In genomic region chr4:141663122-141663931, GRCm38 (mm10) we compare ENCODE assay signal across 8 mouse cellular contexts. TPM values are rescaled to one million over a fixed set of nuclear protein-coding genes. Genes with fewer than 3 reads are reported as not detected.
DNase-seq lines count a peak whose midpoint lies in the region; ATAC-seq and TF ChIP-seq lines count a peak whose summit lies in the region.

No protein-coding gene starts in this region.

- TF ChIP-seq EP300 in ES-Bruce4 (IDR thresholded peaks at IDR 0.05; ENCODE audit: insufficient read depth, low read depth, low read length) = no peak

- H3K79me2 ChIP-seq in macrophage (ENCODE audit: inconsistent target) = peaks cover 64% of the 10 kb centered on the region

- H3K4me2 ChIP-seq in heart, embryonic 12.5 days = peak overlapping the region; percentile 94
- peak overlapping the region; percentile 91 for H3K4me2 ChIP-seq in kidney, embryonic 15.5 days
- H3K4me2 ChIP-seq in stomach, embryonic 14.5 days (replicated peaks; ENCODE audit: low read depth, low read length) = peak overlapping the region; percentile 94

- peak overlapping the region; percentile 66 for H3K4me3 ChIP-seq in ES-Bruce4 (ENCODE audit: low read depth, low read length)
- peak overlapping the region; percentile 76 for H3K4me3 ChIP-seq in heart, embryonic 12.5 days
- H3K4me3 ChIP-seq in kidney, embryonic 15.5 days (replicated peaks) = peak overlapping the region; percentile 88
- H3K4me3 ChIP-seq in macrophage (ENCODE audit: inconsistent target) = peak overlapping the region; percentile 68
- H3K4me3 ChIP-seq in stomach, embryonic 14.5 days (ENCODE audit: low read depth, low read length) = peak overlapping the region; percentile 86

- H3K27ac ChIP-seq in ES-Bruce4 (ENCODE audit: insufficient read depth, low read length) = no peak overlapping the region
- peak overlapping the region; percentile 87 for H3K27ac ChIP-seq in heart, embryonic 12.5 days (ENCODE audit: poor library complexity, severe bottlenecking)
- H3K27ac ChIP-seq in kidney, embryonic 15.5 days = peak overlapping the region; percentile 82
- peak overlapping the region; percentile 67 for H3K27ac ChIP-seq in macrophage
- H3K27ac ChIP-seq in stomach, embryonic 14.5 days (ENCODE audit: low read length) = peak overlapping the region; percentile 27; the same call in 1 of the 2 replicates

- H3K36me3 ChIP-seq in ES-Bruce4 (ENCODE audit: control insufficient read depth, insufficient read depth, low read length, poor library complexity, severe bottlenecking) = no peaks in the 10 kb centered on the region
- H3K36me3 ChIP-seq in heart, embryonic 12.5 days = peaks cover 30% of the 10 kb centered on the region
- H3K36me3 ChIP-seq in kidney, embryonic 15.5 days = peaks cover 33% of the 10 kb centered on the region
- H3K36me3 ChIP-seq in macrophage (ENCODE audit: inconsistent target) = peaks cover 12% of the 10 kb centered on the region; the same call in 1 of the 2 replicates
- H3K36me3 ChIP-seq in stomach, embryonic 14.5 days (ENCODE audit: control insufficient read depth, insufficient read depth, low read length) = peaks cover 13% of the 10 kb centered on the region

- no peaks in the 10 kb centered on the region for H3K9me3 ChIP-seq in ES-Bruce4 (replicated peaks; ENCODE audit: control insufficient read depth, insufficient read depth, low read length, poor library complexity, severe bottlenecking)
- no peaks in the 10 kb centered on the region for H3K9me3 ChIP-seq in heart, embryonic 12.5 days (replicated peaks)
- no peaks in the 10 kb centered on the region for H3K9me3 ChIP-seq in kidney, embryonic 15.5 days (replicated peaks)
- H3K9me3 ChIP-seq in stomach, embryonic 14.5 days (ENCODE audit: control insufficient read depth, low read depth, low read length) = no peaks in the 10 kb centered on the region

- TF ChIP-seq POLR2A in ES-Bruce4 (IDR thresholded peaks at IDR 0.05; ENCODE audit: insufficient read depth, low read length) = no peak

- no peaks in the 10 kb centered on the region for H3K4me1 ChIP-seq in ES-Bruce4 (ENCODE audit: control insufficient read depth, insufficient read depth, low read length)
- H3K4me1 ChIP-seq in heart, embryonic 12.5 days (replicated peaks) = peaks cover 29% of the 10 kb centered on the region
- H3K4me1 ChIP-seq in kidney, embryonic 15.5 days = peaks cover 22% of the 10 kb centered on the region
- H3K4me1 ChIP-seq in stomach, embryonic 14.5 days (ENCODE audit: control insufficient read depth, insufficient read depth, low read length) = peaks cover 14% of the 10 kb centered on the region

- no peaks in the 10 kb centered on the region for H3K27me3 ChIP-seq in ES-Bruce4 (ENCODE audit: control insufficient read depth, insufficient read depth, low read length, poor library complexity, severe bottlenecking)
- H3K27me3 ChIP-seq in heart, embryonic 12.5 days (replicated peaks) = no peaks in the 10 kb centered on the region
- H3K27me3 ChIP-seq in kidney, embryonic 15.5 days = no peaks in the 10 kb centered on the region
- H3K27me3 ChIP-seq in stomach, embryonic 14.5 days (ENCODE audit: control insufficient read depth, insufficient read depth, low read length) = no peaks in the 10 kb centered on the region

- no peak for TF ChIP-seq CTCF in ES-Bruce4 (IDR thresholded peaks at IDR 0.05; ENCODE audit: low read depth, low read length)

- H3K9ac ChIP-seq in ES-Bruce4 (ENCODE audit: low read depth, poor library complexity, severe bottlenecking) = peak overlapping the region; percentile 88
- H3K9ac ChIP-seq in heart, embryonic 12.5 days = peak overlapping the region; percentile 90
- H3K9ac ChIP-seq in kidney, embryonic 15.5 days = peak overlapping the region; percentile 91
- H3K9ac ChIP-seq in stomach, embryonic 14.5 days (replicated peaks; ENCODE audit: low read depth, low read length) = peak overlapping the region; percentile 95

- WGBS in heart, embryonic 12.5 days = 4% methylated on average over 47 of the region's 47 CpGs
- WGBS in kidney, embryonic 15.5 days = 5% methylated on average over 43 of the region's 47 CpGs
- 5% methylated on average over 43 of the region's 47 CpGs for WGBS in macrophage (ENCODE audit: missing documents)
- 3% methylated on average over 47 of the region's 47 CpGs for WGBS in stomach, embryonic 14.5 days

- peak; percentile 34 for DNase-seq in 3T3-L1 (ENCODE audit: low read depth, low spot score)
- DNase-seq in embryo, embryonic 11 days = peak; percentile 48
- DNase-seq in layer of hippocampus, adult 8-10 months (ENCODE audit: low spot score in 2 of 2) = no peak

- peak; percentile 30 for ATAC-seq in heart, embryonic 12.5 days (ENCODE audit: insufficient number of reproducible peaks, low FRiP score)
- peak; percentile 44; the same call in 1 of the 2 replicates for ATAC-seq in kidney, embryonic 15.5 days (replicated peaks; ENCODE audit: low FRiP score)
- peak; percentile 15; the same call in 1 of the 2 replicates for ATAC-seq in stomach, embryonic 14.5 days (ENCODE audit: insufficient number of reproducible peaks, insufficient read depth, low FRiP score, low read depth)

RNA-seq across cellular contexts. Expression of gene Plekhm2, which starts 1.4 kb away (rescaled TPM):
- polyA plus RNA-seq in ES-Bruce4 (2011; ENCODE audit: insufficient read depth, insufficient read length, low read depth, missing spikeins) (11.1 and 15.1 TPM in 2 replicates), macrophage (2018) (44.8 to 76.0 TPM (median 74.2 TPM) in 3 replicates)
- 6.1 and 6.2 TPM in 2 replicates for polyA plus RNA-seq in heart, embryonic 12.5 days (2016; fragmentation: Nextera tagmentation; extraction: Ambion mirVana)
- 4.7 and 6.8 TPM in 2 replicates for polyA plus RNA-seq in kidney, embryonic 15.5 days (2015; fragmentation: Nextera tagmentation; extraction: Ambion mirVana)
- total RNA-seq in macrophage (2018; cell fraction: chromatin; rRNA removed) = 100 to 1,000 TPM; 143 to 432 (median 230) TPM
- 10 to 100 TPM; 31.1 to 84.7 (median 52.3) TPM for total RNA-seq in macrophage (2018; cell fraction: cytosol; rRNA removed)
- total RNA-seq in macrophage (2018; cell fraction: nucleus; rRNA removed) = 100 to 1,000 TPM in 23 of 26 experiments, 10 to 100 TPM in 3; 82.0 to 320 (median 157) TPM
- polyA plus RNA-seq in stomach, embryonic 14.5 days (2014; fragmentation: Nextera tagmentation; extraction: Ambion mirVana) = 4.6 TPM in 2 replicates
- total RNA-seq in layer of hippocampus, adult 8-10 months (2022) = 10 to 100 TPM; 89.6 to 98.5 (median 95.2) TPM

RNA-seq across cellular contexts. Expression of gene Rsc1a1, which starts 22.1 kb away (rescaled TPM):
- polyA plus RNA-seq in ES-Bruce4 (2011; ENCODE audit: insufficient read depth, insufficient read length, low read depth, missing spikeins) (4.1 TPM in 1 of 2 replicates, not detected in the other), macrophage (2018) (4.2 to 8.9 TPM in 2 of 3 replicates, not detected in the other)
- polyA plus RNA-seq in heart, embryonic 12.5 days (2016; fragmentation: Nextera tagmentation; extraction: Ambion mirVana) = 0.82 TPM in 1 of 2 replicates, not detected in the other
- polyA plus RNA-seq in kidney, embryonic 15.5 days (2015; fragmentation: Nextera tagmentation; extraction: Ambion mirVana) = not detected in 2 replicates
- 10 to 100 TPM in 19 of 26 experiments, 1 to 10 TPM in 7; 2.2 to 51.7 (median 19.7) TPM for total RNA-seq in macrophage (2018; cell fraction: chromatin; rRNA removed)
- total RNA-seq in macrophage (2018; cell fraction: cytosol; rRNA removed) = 10 to 100 TPM in 1 of 26 experiments, 1 to 10 TPM in 24, under 1 TPM in 1; 0.75 to 11.8 (median 5.1) TPM
- 10 to 100 TPM in 16 of 26 experiments, 1 to 10 TPM in 9, under 1 TPM in 1; 0.99 to 31.2 (median 14.4) TPM for total RNA-seq in macrophage (2018; cell fraction: nucleus; rRNA removed)
- polyA plus RNA-seq in stomach, embryonic 14.5 days (2014; fragmentation: Nextera tagmentation; extraction: Ambion mirVana) = 0.51 TPM in 1 of 2 replicates, not detected in the other
- total RNA-seq in layer of hippocampus, adult 8-10 months (2022) = under 1 TPM in 2 of 4 experiments, not detected in 2; 0.43 to 0.47 TPM

RNA-seq across cellular contexts. Expression of gene Slc25a34, which starts 39.7 kb away (rescaled TPM):
- polyA plus RNA-seq in ES-Bruce4 (2011; ENCODE audit: insufficient read depth, insufficient read length, low read depth, missing spikeins) = 0.82 and 1.8 TPM in 2 replicates
- 0.21 and 0.24 TPM in 2 replicates for polyA plus RNA-seq in heart, embryonic 12.5 days (2016; fragmentation: Nextera tagmentation; extraction: Ambion mirVana)
- 0.27 and 0.49 TPM in 2 replicates for polyA plus RNA-seq in kidney, embryonic 15.5 days (2015; fragmentation: Nextera tagmentation; extraction: Ambion mirVana)
- total RNA-seq in macrophage (2018; cell fraction: chromatin; rRNA removed) = 1 to 10 TPM in 12 of 26 experiments, under 1 TPM in 10, not detected in 4; 0.26 to 3.6 (median 1.0) TPM
- total RNA-seq in macrophage (2018; cell fraction: cytosol; rRNA removed) = under 1 TPM in 9 of 26 experiments, not detected in 17; 0.05 to 0.18 (median 0.07) TPM
- total RNA-seq in macrophage (2018; cell fraction: nucleus; rRNA removed) = 1 to 10 TPM in 8 of 26 experiments, under 1 TPM in 17, not detected in 1; 0.17 to 3.0 (median 0.60) TPM
- polyA plus RNA-seq in macrophage (2018) = 0.09 to 0.17 TPM in 2 of 3 replicates, not detected in the other
- polyA plus RNA-seq in stomach, embryonic 14.5 days (2014; fragmentation: Nextera tagmentation; extraction: Ambion mirVana) = not detected in 2 replicates
- total RNA-seq in layer of hippocampus, adult 8-10 months (2022) = 1 to 10 TPM; 2.9 to 4.5 (median 3.8) TPM

RNA-seq across cellular contexts. Expression of gene Tmem82, which starts 44.9 kb away (rescaled TPM):
- polyA plus RNA-seq in ES-Bruce4 (2011; ENCODE audit: insufficient read depth, insufficient read length, low read depth, missing spikeins) (3.4 and 4.5 TPM in 2 replicates), macrophage (2018) (1.3 to 4.5 TPM (median 2.7 TPM) in 3 replicates)
- 0.19 and 0.37 TPM in 2 replicates for polyA plus RNA-seq in heart, embryonic 12.5 days (2016; fragmentation: Nextera tagmentation; extraction: Ambion mirVana)
- polyA plus RNA-seq in kidney, embryonic 15.5 days (2015; fragmentation: Nextera tagmentation; extraction: Ambion mirVana) = 2.7 and 3.1 TPM in 2 replicates
- total RNA-seq in macrophage (2018; cell fraction: chromatin; rRNA removed) = 10 to 100 TPM in 9 of 26 experiments, 1 to 10 TPM in 17; 1.6 to 19.7 (median 6.3) TPM
- total RNA-seq in macrophage (2018; cell fraction: cytosol; rRNA removed) = 1 to 10 TPM; 1.1 to 4.7 (median 1.9) TPM
- total RNA-seq in macrophage (2018; cell fraction: nucleus; rRNA removed) = 10 to 100 TPM in 10 of 26 experiments, 1 to 10 TPM in 16; 1.8 to 21.2 (median 6.3) TPM
- 0.29 and 0.32 TPM in 2 replicates for polyA plus RNA-seq in stomach, embryonic 14.5 days (2014; fragmentation: Nextera tagmentation; extraction: Ambion mirVana)
- under 1 TPM; 0.47 to 0.87 (median 0.54) TPM for total RNA-seq in layer of hippocampus, adult 8-10 months (2022)

RNA-seq across cellular contexts. Expression of gene Fblim1, which starts 57.4 kb away (rescaled TPM):
- polyA plus RNA-seq in ES-Bruce4 (2011; ENCODE audit: insufficient read depth, insufficient read length, low read depth, missing spikeins) = 73.8 and 76.6 TPM in 2 replicates
- polyA plus RNA-seq in heart, embryonic 12.5 days (2016; fragmentation: Nextera tagmentation; extraction: Ambion mirVana) = 70.1 and 70.6 TPM in 2 replicates
- 71.4 and 81.3 TPM in 2 replicates for polyA plus RNA-seq in kidney, embryonic 15.5 days (2015; fragmentation: Nextera tagmentation; extraction: Ambion mirVana)
- 100 to 1,000 TPM in 9 of 26 experiments, 10 to 100 TPM in 16, 1 to 10 TPM in 1; 9.8 to 227 (median 60.4) TPM for total RNA-seq in macrophage (2018; cell fraction: chromatin; rRNA removed)
- 100 to 1,000 TPM in 25 of 26 experiments, 10 to 100 TPM in 1; 90.3 to 218 (median 142) TPM for total RNA-seq in macrophage (2018; cell fraction: cytosol; rRNA removed)
- 100 to 1,000 TPM in 10 of 26 experiments, 10 to 100 TPM in 16; 20.4 to 193 (median 83.3) TPM for total RNA-seq in macrophage (2018; cell fraction: nucleus; rRNA removed)
- polyA plus RNA-seq in macrophage (2018) = 107 to 177 TPM (median 134 TPM) in 3 replicates
- polyA plus RNA-seq in stomach, embryonic 14.5 days (2014; fragmentation: Nextera tagmentation; extraction: Ambion mirVana) = 94.9 and 98.0 TPM in 2 replicates
- 1 to 10 TPM in 2 of 4 experiments, under 1 TPM in 2; 0.39 to 4.4 (median 1.9) TPM for total RNA-seq in layer of hippocampus, adult 8-10 months (2022)

Comparison
In these comparisons a context has a peak if more than half of its experiments do, and no peak if none do; other contexts are left out.
1. DNase-seq: peak in 3T3-L1 (single experiment) and embryo, embryonic 11 days (single experiment); none in layer of hippocampus, adult 8-10 months (0 of 2).
2. Peak in every context shown above with its lines, with median percentiles within 50 percentile points of each other: H3K4me3 ChIP-seq, H3K9ac ChIP-seq, ATAC-seq and H3K4me2 ChIP-seq.